Mouse (Mus musculus) heart, embryonic 12.5 days (tissue): ENCODE data around the gene Slc6a21. TPM values are rescaled to one million over a fixed set of nuclear protein-coding genes. Genes with fewer than 3 reads are reported as not detected.
"Not testable (repeated sequence)": the region's sequence is repeated elsewhere in the genome, so short reads cannot be mapped to it uniquely, and the experiment has no call there.

Source experiments
- ATAC-seq: fragments of 200-750 bp; cut with Nextera tagmentation; 2 replicates; pipeline ENCODE4 v1.8.0; 2017; ENCODE audit warnings: moderate TSS enrichment, moderate library complexity; ENCODE audit not compliant: insufficient number of reproducible peaks, low FRiP score
- H3K27ac ChIP-seq: fragments of 300-500 bp; sonication (generic); 2 replicates; pipeline ENCODE4 v1.5.1; 2016; ENCODE audit warnings: mild to moderate bottlenecking, moderate library complexity; ENCODE audit not compliant: poor library complexity, severe bottlenecking
- H3K27me3 ChIP-seq: fragments of 300-500 bp; sonication (generic); replicated peaks from 2 replicates; pipeline ENCODE4 v1.6.1; 2016; ENCODE audit warnings: mild to moderate bottlenecking, moderate library complexity
- H3K36me3 ChIP-seq: fragments of 300-500 bp; sonication (generic); 2 replicates; pipeline ENCODE4 v1.6.1; 2016; ENCODE audit warnings: mild to moderate bottlenecking, moderate library complexity
- H3K4me1 ChIP-seq: fragments of 300-500 bp; sonication (generic); replicated peaks from 2 replicates; pipeline ENCODE4 v1.6.1; 2016; ENCODE audit warnings: mild to moderate bottlenecking
- H3K4me2 ChIP-seq: fragments of 300-500 bp; sonication (generic); 2 replicates; pipeline ENCODE4 v1.6.1; 2016; ENCODE audit warnings: mild to moderate bottlenecking, moderate library complexity
- H3K4me3 ChIP-seq: fragments of 300-500 bp; sonication (generic); 2 replicates; pipeline ENCODE4 v1.5.1; 2016; ENCODE audit warnings: mild to moderate bottlenecking
- H3K9ac ChIP-seq: fragments of 300-500 bp; sonication (generic); 2 replicates; pipeline ENCODE4 v1.6.1; 2016; ENCODE audit warnings: mild to moderate bottlenecking, moderate library complexity
- H3K9me3 ChIP-seq: fragments of 300-500 bp; sonication (generic); replicated peaks from 2 replicates; pipeline ENCODE4 v1.6.1; 2016; ENCODE audit warnings: mild to moderate bottlenecking, moderate library complexity
- WGBS: fragments of 180-500 bp; shearing (Covaris S2); methylation state at CpG from one replicate; pipeline ENCODE4 v1.1.7; 2016; 5-methylcytosine and 5-hydroxymethylcytosine counted together
- polyA plus RNA-seq: library from polyadenylated mRNA; unstranded; fragments of >200 nt; fragmentation: Nextera tagmentation; extraction: Ambion mirVana; gene quantifications from 2 replicates; pipeline ENCODE4 v1.2.1, GENCODE M21; 2016

Gene Slc6a21
- polyA plus RNA-seq, 1 experiment from 2014 or later, result not detected

DNA sequence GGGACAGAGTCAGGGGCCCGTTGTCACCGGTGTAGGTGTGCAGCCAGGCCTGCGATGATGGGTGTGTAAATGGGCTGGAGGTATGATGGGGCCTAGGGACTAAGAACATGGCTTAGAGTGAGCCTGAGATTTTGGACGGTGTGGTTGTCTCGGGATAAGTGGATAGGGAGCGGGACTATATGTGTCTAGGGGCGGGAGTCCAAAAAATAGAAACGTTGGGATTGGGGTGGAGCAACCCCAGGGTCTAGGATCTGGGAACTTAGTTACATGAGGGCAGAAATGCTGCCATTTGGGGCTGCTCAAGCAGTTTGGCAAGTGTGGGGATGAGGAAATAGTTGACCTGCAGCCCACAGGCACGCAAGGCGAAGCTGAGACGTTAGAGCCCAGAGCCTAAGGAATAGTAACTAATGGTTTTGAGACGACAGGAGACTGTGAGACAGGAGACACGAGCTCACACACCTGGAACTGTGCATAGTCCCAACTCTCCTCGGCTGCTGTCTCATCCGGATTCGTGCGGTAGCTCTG is 41.6 kb upstream of the Slc6a21 start:
- Histone ChIP-seq H3K27me3 (peaks cover 24% of the 10 kb centered on the region), H3K27ac (peak overlapping the region; percentile 67), H3K36me3 (peaks cover 35% of the 10 kb centered on the region), H3K4me1 (peaks cover 61% of the 10 kb centered on the region), H3K4me3 (peak overlapping the region; percentile 26), H3K9me3 (no peaks in the 10 kb centered on the region), H3K4me2 (peak overlapping the region; percentile 66), H3K9ac (peak overlapping the region; percentile 57)
- 35% methylated on average over 17 of the region's 17 CpGs for WGBS
- no peak for ATAC-seq

DNA sequence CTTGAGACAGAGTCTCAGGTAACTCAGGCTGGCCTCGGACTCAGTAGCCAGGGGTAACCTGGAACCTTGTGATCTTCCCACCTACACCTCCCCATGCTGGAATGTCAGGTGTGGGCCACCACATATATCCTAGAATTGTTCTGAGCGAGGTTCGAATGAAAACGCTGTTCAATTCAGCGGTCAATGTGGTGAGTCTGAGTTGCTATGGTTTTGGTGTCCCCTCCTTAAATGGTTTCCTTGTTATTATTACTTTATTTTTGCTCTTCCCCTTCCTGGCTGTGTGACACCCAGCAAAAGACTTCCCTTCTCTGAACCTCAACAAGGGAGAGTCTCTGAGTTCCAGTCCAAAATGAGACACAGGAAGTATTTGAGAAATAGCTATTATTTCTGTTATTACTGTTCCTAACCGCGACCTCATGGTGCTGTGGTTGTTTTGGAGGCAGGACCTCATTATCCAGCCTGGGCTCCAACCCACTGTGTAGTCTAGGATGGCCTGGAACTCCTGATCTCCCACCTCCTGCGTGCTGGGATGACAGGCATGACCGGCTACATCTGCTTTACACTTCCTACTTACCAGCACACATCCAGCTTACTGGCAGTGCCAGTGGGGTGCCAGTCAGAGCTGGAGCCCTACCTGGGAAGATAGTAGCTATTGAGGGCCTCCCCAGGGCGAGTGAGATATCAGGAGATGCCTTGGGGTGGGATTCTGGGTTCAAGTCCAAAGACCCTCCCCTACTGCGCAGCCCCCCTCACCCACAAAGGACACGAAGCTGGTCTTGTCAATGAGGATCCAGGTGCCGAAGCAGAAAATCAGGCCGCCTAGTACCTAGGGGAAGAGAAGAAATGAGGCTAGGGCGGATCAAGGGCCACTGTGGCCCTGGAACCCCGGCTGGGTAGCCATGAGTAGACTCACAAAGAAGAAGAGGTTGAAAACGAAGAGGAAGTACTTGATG is 39.3 kb upstream of the Slc6a21 start:
- no peak overlapping the region for H3K27ac ChIP-seq
- peaks cover 24% of the 10 kb centered on the region for H3K27me3 ChIP-seq
- no peak overlapping the region for H3K4me3 ChIP-seq
- no peak for ATAC-seq
- H3K4me2 ChIP-seq, result peak overlapping the region; percentile 5
- peaks cover 46% of the 10 kb centered on the region for H3K4me1 ChIP-seq
- H3K36me3 ChIP-seq, result peaks cover 12% of the 10 kb centered on the region
- 71% methylated on average over 17 of the region's 17 CpGs for WGBS
- H3K9me3 ChIP-seq, result no peaks in the 10 kb centered on the region
- H3K9ac ChIP-seq, result no peak overlapping the region

- Histone ChIP-seq H3K27ac (no peak within 1 kb of the TSS), H3K9ac (no peak within 1 kb of the TSS), H3K4me1 (peaks cover 37% of the 10 kb centered on the region), H3K4me3 (no peak within 1 kb of the TSS), H3K4me2 (peak within 1 kb of the TSS; percentile 5), H3K36me3 (peaks cover 5% of the 10 kb centered on the region), H3K9me3 (no peaks in the 10 kb centered on the region), H3K27me3 (peaks cover 24% of the 10 kb centered on the region)
- no peak for ATAC-seq
- 33% methylated on average over 20 of the region's 20 CpGs for WGBS
Observed at GRCm38 (mm10) chr7:45238723-45239496, 38.4 kb upstream of the Slc6a21 start, which contains the start of gene Cd37. Cd37 (minus strand) TSS chr7:45239115.

DNA sequence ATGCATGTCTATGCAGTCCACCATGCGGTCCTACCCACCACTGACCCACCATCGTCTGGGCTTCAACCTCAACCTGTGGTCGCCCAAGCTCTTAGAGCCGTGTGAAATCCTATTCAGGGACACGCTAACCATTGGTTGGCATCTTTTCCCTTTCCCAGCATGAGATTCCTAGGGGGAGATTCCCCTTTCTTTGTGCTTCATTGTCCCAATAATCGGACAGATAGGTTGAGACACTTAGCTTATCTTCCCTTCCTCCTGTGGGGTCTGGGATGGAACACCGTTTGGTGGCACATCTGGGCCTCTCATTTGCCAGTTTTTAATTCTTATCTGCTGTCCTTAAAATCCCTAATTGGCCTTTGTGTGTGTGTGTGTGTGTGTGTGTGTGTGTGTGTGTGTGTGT is 37.2 kb upstream of the Slc6a21 start:
- Histone ChIP-seq H3K4me2 (no peak overlapping the region), H3K36me3 (no peaks in the 10 kb centered on the region), H3K9me3 (no peaks in the 10 kb centered on the region), H3K9ac (no peak overlapping the region), H3K4me3 (no peak overlapping the region), H3K27me3 (peaks cover 24% of the 10 kb centered on the region), H3K4me1 (peaks cover 27% of the 10 kb centered on the region), H3K27ac (no peak overlapping the region)
- WGBS, result 80% methylated on average over 7 of the region's 7 CpGs
- no peak for ATAC-seq

GRCm38 (mm10) chr7:45240633-45241388 is 36.5 kb upstream of the Slc6a21 start, which contains the start of gene Slc6a16:
Slc6a16 (plus strand) TSS chr7:45241085.
- Histone ChIP-seq H3K27ac (no peak within 1 kb of the TSS), H3K9me3 (no peaks in the 10 kb centered on the region)
- ATAC-seq, result peak; percentile 27; the same call in 1 of the 2 replicates

GRCm38 (mm10) chr7:45241389-45241749 is 35.9 kb upstream of the Slc6a21 start:
- no peaks in the 10 kb centered on the region for H3K9me3 ChIP-seq
- peak overlapping the region; percentile 33 for H3K4me3 ChIP-seq
- H3K4me1 ChIP-seq, result peaks cover 16% of the 10 kb centered on the region
- H3K27me3 ChIP-seq, result peaks cover 24% of the 10 kb centered on the region
- no peak for ATAC-seq
- no peaks in the 10 kb centered on the region for H3K36me3 ChIP-seq
- H3K9ac ChIP-seq, result peak overlapping the region; percentile 58
- H3K4me2 ChIP-seq, result peak overlapping the region; percentile 58
- no peak overlapping the region for H3K27ac ChIP-seq
- WGBS, result 79% methylated on average over 6 of the region's 6 CpGs

More at GRCm38 (mm10) chr7:45240633-45241388, 36.5 kb upstream of the Slc6a21 start, which contains the start of gene Slc6a16:
- Histone ChIP-seq H3K4me1 (peaks cover 20% of the 10 kb centered on the region), H3K36me3 (no peaks in the 10 kb centered on the region), H3K27me3 (peaks cover 24% of the 10 kb centered on the region), H3K4me2 (peak within 1 kb of the TSS; percentile 58), H3K9ac (peak within 1 kb of the TSS; percentile 58), H3K4me3 (peak within 1 kb of the TSS; percentile 33)
- 13% methylated on average over 53 of the region's 53 CpGs for WGBS

DNA sequence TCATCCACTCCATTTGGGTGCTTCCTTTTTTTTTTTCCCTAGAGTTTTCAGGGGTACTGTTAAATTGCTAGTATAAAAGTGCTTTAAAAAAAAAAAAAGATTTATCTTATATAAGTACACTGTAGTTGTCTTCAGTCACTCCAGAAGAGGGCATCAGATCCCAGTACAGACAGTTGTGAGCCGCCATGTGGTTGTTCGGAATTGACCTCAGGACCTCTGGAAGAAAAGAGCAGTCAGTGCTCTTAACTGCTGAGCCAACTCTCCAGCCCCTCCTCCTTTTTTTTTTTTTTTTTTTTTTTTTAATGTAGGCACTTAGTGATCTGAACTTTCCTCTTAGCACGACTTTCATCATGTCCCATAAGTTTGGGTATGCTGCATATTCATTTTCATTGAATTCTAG is 29.6 kb upstream of the Slc6a21 start:
- H3K9ac ChIP-seq, result no peak overlapping the region
- no peak overlapping the region for H3K4me3 ChIP-seq
- 42% methylated on average over 3 of the region's 3 CpGs for WGBS
- no peak overlapping the region for H3K4me2 ChIP-seq
- ATAC-seq, result no peak
- H3K36me3 ChIP-seq, result no peaks in the 10 kb centered on the region
- no peaks in the 10 kb centered on the region for H3K4me1 ChIP-seq
- no peak overlapping the region for H3K27ac ChIP-seq
- no peaks in the 10 kb centered on the region for H3K27me3 ChIP-seq
- H3K9me3 ChIP-seq, result no peaks in the 10 kb centered on the region

- no peak overlapping the region for H3K4me3 ChIP-seq
- H3K27me3 ChIP-seq, result peaks cover 9% of the 10 kb centered on the region; the same call in 1 of the 2 replicates
- no peak overlapping the region for H3K9ac ChIP-seq
- no peaks in the 10 kb centered on the region for H3K9me3 ChIP-seq
- 84% methylated on average over 8 of the region's 8 CpGs for WGBS
- H3K36me3 ChIP-seq, result no peaks in the 10 kb centered on the region
- no peak for ATAC-seq
- H3K4me1 ChIP-seq, result peaks cover 11% of the 10 kb centered on the region; the same call in 1 of the 2 replicates
- no peak overlapping the region for H3K4me2 ChIP-seq
- no peak overlapping the region for H3K27ac ChIP-seq
Observed at GRCm38 (mm10) chr7:45253806-45254205, 23.5 kb upstream of the Slc6a21 start.

DNA sequence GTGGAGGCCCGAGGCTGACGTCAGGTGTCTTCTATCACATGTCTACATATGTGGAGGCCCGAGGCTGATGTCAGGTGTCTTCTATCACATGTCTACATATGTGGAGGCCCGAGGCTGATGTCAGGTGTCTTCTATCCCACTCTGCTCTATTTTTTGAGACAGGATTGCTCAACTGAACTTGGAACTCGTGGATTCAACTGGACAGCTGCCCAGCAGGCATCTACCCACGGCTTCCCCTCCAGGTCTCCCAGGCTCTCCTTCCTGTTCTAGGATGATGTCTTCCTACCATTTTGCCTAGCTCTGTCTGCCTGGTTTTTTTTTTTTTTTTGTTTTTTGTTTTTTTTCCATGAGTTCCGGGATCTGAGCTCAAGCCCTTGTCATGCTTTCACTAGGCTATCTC is 21.5 kb upstream of the Slc6a21 start:
- not testable (repeated sequence) for H3K4me3 ChIP-seq, ATAC-seq, H3K9ac ChIP-seq, H3K9me3 ChIP-seq, H3K4me2 ChIP-seq, H3K36me3 ChIP-seq, H3K27ac ChIP-seq
- WGBS, result 65% methylated on average over 7 of the region's 7 CpGs
- peaks cover 11% of the 10 kb centered on the region; the same call in 1 of the 2 replicates for H3K4me1 ChIP-seq
- H3K27me3 ChIP-seq, result peaks cover 17% of the 10 kb centered on the region; the same call in 1 of the 2 replicates

GRCm38 (mm10) chr7:45257063-45257840 is 20.1 kb upstream of the Slc6a21 start:
- H3K4me1 ChIP-seq, result peaks cover 25% of the 10 kb centered on the region

More at GRCm38 (mm10) chr7:45257063-45257840, 20.1 kb upstream of the Slc6a21 start:
- H3K4me2 ChIP-seq, result no peak overlapping the region
- H3K4me3 ChIP-seq, result no peak overlapping the region
- H3K9me3 ChIP-seq, result no peaks in the 10 kb centered on the region
- peaks cover 17% of the 10 kb centered on the region; the same call in 1 of the 2 replicates for H3K27me3 ChIP-seq
- H3K9ac ChIP-seq, result peak overlapping the region; percentile 26; the same call in 1 of the 2 replicates
- ATAC-seq, result no peak
- H3K27ac ChIP-seq, result no peak overlapping the region
- H3K36me3 ChIP-seq, result no peaks in the 10 kb centered on the region
- 45% methylated on average over 11 of the region's 11 CpGs for WGBS
